Mouse (Mus musculus) lung, embryonic 14.5 days (tissue): Measurements from ENCODE around the gene Btbd2. TPM values are rescaled to one million over a fixed set of nuclear protein-coding genes. Genes with fewer than 3 reads are reported as not detected.

Source experiments
- ATAC-seq: fragments of 200-750 bp; cut with Nextera tagmentation; 2 replicates; pipeline ENCODE4 v1.8.0; 2017; ENCODE audit warnings: mild to moderate bottlenecking, moderate TSS enrichment, moderate library complexity; ENCODE audit not compliant: insufficient read depth
- DNase-seq: peaks from one replicate; pipeline ENCODE4 v3.0.0-alpha.2; 2015
- H3K27ac ChIP-seq: fragments of 300-500 bp; sonication (generic); 2 replicates; pipeline ENCODE4 v1.5.1; 2014; ENCODE audit warnings: low read depth, mild to moderate bottlenecking, moderate library complexity
- H3K27me3 ChIP-seq: fragments of 300-500 bp; sonication (generic); 2 replicates; pipeline ENCODE4 v1.6.1; 2014; ENCODE audit warnings: low read length, control low read depth; ENCODE audit not compliant: insufficient read depth
- H3K36me3 ChIP-seq: fragments of 300-500 bp; sonication (generic); 2 replicates; pipeline ENCODE4 v1.6.1; 2014; ENCODE audit warnings: control low read depth; ENCODE audit not compliant: insufficient read depth
- H3K4me1 ChIP-seq: fragments of 300-500 bp; sonication (generic); 2 replicates; pipeline ENCODE4 v1.6.1; 2014; ENCODE audit warnings: antibody characterized with exemption, control low read depth; ENCODE audit not compliant: insufficient read depth
- H3K4me2 ChIP-seq: fragments of 300-500 bp; sonication (generic); 2 replicates; pipeline ENCODE4 v1.6.1; 2014; ENCODE audit warnings: mild to moderate bottlenecking
- H3K4me3 ChIP-seq: fragments of 300-500 bp; sonication (generic); 2 replicates; pipeline ENCODE4 v1.5.1; 2014; ENCODE audit warnings: low read depth, low read length
- H3K9ac ChIP-seq: fragments of 300-500 bp; sonication (generic); 2 replicates; pipeline ENCODE4 v1.6.1; 2014
- H3K9me3 ChIP-seq: fragments of 300-500 bp; sonication (generic); 2 replicates; pipeline ENCODE4 v1.6.1; 2016; ENCODE audit warnings: low read depth, low read length, control low read depth
- CTCF ChIP-seq: IDR thresholded peaks from 2 replicates; pipeline ENCODE4 v1.5.1; 2016; ENCODE audit warnings: antibody characterized with exemption, low read depth
- WGBS: fragments of 180-500 bp; shearing (Covaris S2); extraction: QIAGEN DNeasy Blood & Tissue Kit; methylation state at CpG from one replicate; pipeline ENCODE4 v1.1.7; 2014; 5-methylcytosine and 5-hydroxymethylcytosine counted together
- polyA plus RNA-seq: library from polyadenylated mRNA; unstranded; fragments of >200 nt; fragmentation: Nextera tagmentation; extraction: Ambion mirVana; gene quantifications from 2 replicates; pipeline ENCODE4 v1.2.1, GENCODE M21; 2014

Btbd2 gene
- polyA plus RNA-seq, 1 experiment from 2014 or later = 101 TPM

DNA sequence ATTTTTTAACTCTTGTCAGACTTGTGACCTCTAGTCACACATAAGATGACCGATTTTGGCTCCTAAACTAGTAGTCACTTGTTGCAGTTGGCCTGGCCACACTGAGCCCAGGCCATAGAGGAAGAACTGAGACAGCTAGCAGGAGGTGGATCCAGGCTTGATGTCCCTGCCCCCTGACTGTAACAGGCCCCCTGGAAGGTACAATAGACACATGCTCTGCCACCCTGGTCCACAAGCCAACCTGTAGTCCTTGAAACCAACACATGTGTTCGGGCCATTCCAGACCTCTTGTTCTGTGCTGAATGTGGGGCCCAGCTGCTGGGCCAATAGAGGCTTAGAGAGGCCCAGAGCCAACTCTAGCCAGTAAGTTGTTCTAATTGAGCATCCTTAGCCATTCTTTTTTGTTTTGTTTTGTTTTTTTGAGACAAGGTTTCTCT lies 23.4 kb upstream of the Btbd2 start:
- DNase-seq = no peak
- Histone ChIP-seq H3K4me3 (no peak overlapping the region), H3K36me3 (peaks cover 9% of the 10 kb centered on the region; the same call in 1 of the 2 replicates), H3K4me1 (peaks cover 25% of the 10 kb centered on the region), H3K9me3 (no peaks in the 10 kb centered on the region), H3K27ac (peak overlapping the region; percentile 56; the same call in 1 of the 2 replicates), H3K27me3 (no peaks in the 10 kb centered on the region), H3K4me2 (no peak overlapping the region), H3K9ac (no peak overlapping the region)
- TF ChIP-seq CTCF = no peak
- no peak for ATAC-seq
- WGBS = 73% methylated on average over 2 of the region's 2 CpGs

GRCm38 (mm10) chr10:80679556-80680259 lies 22.8 kb upstream of the Btbd2 start:
- no peak for TF ChIP-seq CTCF
- ATAC-seq = no peak
- no peaks in the 10 kb centered on the region for H3K9me3 ChIP-seq
- 0 out of 2 replicates have a peak overlapping the region, but pooled peaks have one; percentile 91 for H3K4me2 ChIP-seq
- no peak overlapping the region for H3K9ac ChIP-seq
- H3K27ac ChIP-seq = peak overlapping the region; percentile 99; the same call in 1 of the 2 replicates
- H3K36me3 ChIP-seq = 0 out of 2 replicates have a peak, but pooled peaks cover 6% of the 10 kb centered on the region
- WGBS = 56% methylated on average over 9 of the region's 9 CpGs
- H3K4me1 ChIP-seq = peaks cover 27% of the 10 kb centered on the region
- H3K4me3 ChIP-seq = no peak overlapping the region
- DNase-seq = no peak
- no peaks in the 10 kb centered on the region for H3K27me3 ChIP-seq

GRCm38 (mm10) chr10:80678601-80679377 lies 21.9 kb upstream of the Btbd2 start:
- ATAC-seq = 0 out of 2 replicates have a peak, but pooled peaks have one; percentile 0
- DNase-seq = peak; percentile 71
- Histone ChIP-seq H3K9me3 (no peaks in the 10 kb centered on the region), H3K27ac (peak overlapping the region; percentile 99), H3K27me3 (no peaks in the 10 kb centered on the region), H3K4me2 (peak overlapping the region; percentile 91), H3K9ac (peak overlapping the region; percentile 80), H3K4me1 (peaks cover 36% of the 10 kb centered on the region), H3K4me3 (0 out of 2 replicates have a peak overlapping the region, but pooled peaks have one; percentile 98), H3K36me3 (0 out of 2 replicates have a peak, but pooled peaks cover 10% of the 10 kb centered on the region)
- 46% methylated on average over 9 of the region's 10 CpGs for WGBS
- no peak for TF ChIP-seq CTCF

DNA sequence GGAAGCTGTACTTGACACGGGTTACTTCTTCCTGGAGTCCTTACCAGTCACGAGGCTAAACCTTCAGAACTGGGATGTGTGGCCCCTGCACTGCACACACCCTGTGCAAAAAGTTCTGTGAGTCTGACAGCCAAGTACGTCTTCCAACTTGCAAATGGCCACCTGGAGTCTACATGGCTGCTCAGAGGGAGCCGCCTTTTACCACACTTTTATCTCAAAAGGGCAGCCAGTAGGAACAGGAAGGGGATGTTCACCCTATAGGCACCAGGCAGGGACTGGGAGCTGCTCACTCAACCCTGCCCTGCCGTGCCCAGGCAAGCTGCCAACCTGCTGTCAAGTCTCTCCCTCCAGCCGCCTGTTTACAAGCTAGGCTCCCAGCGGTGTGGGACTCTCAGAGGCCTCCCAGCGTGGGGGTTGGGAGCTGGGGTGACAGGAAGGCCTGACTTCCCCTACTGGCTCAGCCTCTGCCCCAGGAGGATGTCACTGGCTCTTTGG lies 21.1 kb upstream of the Btbd2 start, which contains the start of gene Mknk2:
TSS of gene Mknk2 (minus strand) at position 171 of the 495 bp plus-strand sequence.
- Histone ChIP-seq H3K9me3 (no peaks in the 10 kb centered on the region), H3K27me3 (no peaks in the 10 kb centered on the region), H3K4me1 (peaks cover 39% of the 10 kb centered on the region), H3K4me3 (peak within 1 kb of the TSS; percentile 98), H3K4me2 (peak within 1 kb of the TSS; percentile 91), H3K36me3 (peaks cover 11% of the 10 kb centered on the region; the same call in 1 of the 2 replicates), H3K9ac (peak within 1 kb of the TSS; percentile 80), H3K27ac (peak within 1 kb of the TSS; percentile 99)
- DNase-seq = peak; percentile 96
- no peak for TF ChIP-seq CTCF
- WGBS = 7% methylated on average over 8 of the region's 8 CpGs
- peak; percentile 45 for ATAC-seq

GRCm38 (mm10) chr10:80677128-80677875 lies 20.4 kb upstream of the Btbd2 start:
- DNase-seq (peak; percentile 43), ATAC-seq (peak; percentile 0; the same call in 1 of the 2 replicates)
- H3K9me3 ChIP-seq = no peaks in the 10 kb centered on the region
- 22% methylated on average over 9 of the region's 9 CpGs for WGBS
- peak overlapping the region; percentile 91 for H3K4me2 ChIP-seq
- peak overlapping the region; percentile 80 for H3K9ac ChIP-seq
- no peaks in the 10 kb centered on the region for H3K27me3 ChIP-seq
- peak overlapping the region; percentile 99 for H3K27ac ChIP-seq
- H3K4me3 ChIP-seq = peak overlapping the region; percentile 98
- H3K36me3 ChIP-seq = peaks cover 18% of the 10 kb centered on the region
- no peak for TF ChIP-seq CTCF
- peaks cover 39% of the 10 kb centered on the region for H3K4me1 ChIP-seq

DNA sequence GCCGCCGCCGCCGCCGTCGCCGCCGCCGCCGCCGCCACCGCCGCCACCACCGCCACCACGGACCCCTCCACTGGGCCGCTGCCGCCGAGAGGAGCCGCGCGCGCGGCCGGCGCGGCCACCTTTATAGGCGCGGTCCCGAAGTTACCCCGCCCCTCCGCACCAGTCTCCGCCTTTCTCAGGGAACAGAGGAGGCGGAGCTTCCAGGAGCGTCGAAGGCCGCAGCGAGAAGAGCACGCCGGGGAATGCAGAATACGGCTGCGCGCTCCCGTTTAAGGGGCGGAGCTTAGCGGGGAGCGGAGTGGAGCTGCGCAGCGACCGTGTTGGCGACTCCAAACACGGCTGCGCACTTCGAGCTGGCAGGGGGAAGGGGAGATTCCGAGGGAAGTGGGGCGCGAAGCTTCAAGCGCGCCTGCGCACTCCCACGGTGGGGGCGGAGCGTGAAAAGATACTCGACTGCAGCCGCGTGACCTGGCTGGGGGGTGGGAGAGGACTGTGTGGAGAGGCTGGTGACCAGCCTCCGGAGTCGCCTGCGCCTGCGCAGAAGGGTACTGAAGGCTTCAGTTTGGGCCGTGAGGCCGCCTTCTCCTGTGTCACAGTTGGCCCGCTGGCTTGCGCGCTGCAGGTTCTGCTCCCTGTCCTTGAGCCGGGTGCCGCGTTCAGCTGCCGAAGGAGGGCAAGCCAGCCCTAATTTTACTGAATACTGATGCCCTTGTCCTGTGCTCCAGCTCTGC lies 19.5 kb upstream of the Btbd2 start:
- under 1% methylated on average over 78 of the region's 78 CpGs for WGBS
- DNase-seq (peak; percentile 100), ATAC-seq (peak; percentile 89)
- H3K4me1 ChIP-seq = peaks cover 39% of the 10 kb centered on the region
- H3K27me3 ChIP-seq = no peaks in the 10 kb centered on the region
- peak overlapping the region; percentile 91 for H3K4me2 ChIP-seq
- H3K27ac ChIP-seq = peak overlapping the region; percentile 99
- peaks cover 28% of the 10 kb centered on the region for H3K36me3 ChIP-seq
- H3K4me3 ChIP-seq = peak overlapping the region; percentile 98
- peak overlapping the region; percentile 98 for H3K9ac ChIP-seq
- no peak for TF ChIP-seq CTCF
- no peaks in the 10 kb centered on the region for H3K9me3 ChIP-seq
